30 mouse cellular contexts compared by ENCODE assay signal in the genomic region with DNA sequence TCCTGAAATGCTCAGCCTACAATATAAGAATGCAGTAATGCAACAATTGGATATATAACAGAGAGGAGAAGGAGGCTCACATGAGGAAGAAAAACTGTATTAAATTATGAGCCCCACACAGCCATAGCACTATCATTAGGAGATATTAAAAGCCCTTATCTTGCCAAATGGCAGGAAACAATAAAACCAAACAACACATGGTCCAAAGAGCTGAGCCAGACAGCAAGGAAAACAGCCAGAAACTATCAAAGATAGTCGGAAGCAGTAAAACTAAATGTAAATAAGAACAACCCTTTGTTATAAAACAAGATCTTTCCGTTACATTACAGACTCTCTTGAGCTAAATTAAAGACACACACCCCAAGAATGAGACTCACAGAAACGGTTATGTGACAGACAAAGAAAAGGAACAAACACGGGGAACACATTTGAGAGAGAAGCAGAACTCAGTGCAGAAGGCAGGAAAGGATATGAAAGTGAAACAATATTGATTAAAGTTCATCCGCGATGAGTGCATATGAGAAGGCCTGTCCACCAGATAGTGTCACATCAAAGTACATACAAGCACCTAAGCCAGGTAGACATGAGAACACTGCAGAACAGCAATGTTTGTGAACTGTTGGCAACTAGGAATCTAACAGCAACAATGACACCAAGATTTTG.
DNase-seq lines count a peak whose midpoint lies in the region; ATAC-seq and TF ChIP-seq lines count a peak whose summit lies in the region.
"Had no signal": no experiment of that assay in that cellular context is flagged by ENCODE, and none has a peak within 500 bp of the region (broad histone marks: within the 10 kb centered on the region; RNA-seq: fewer than 3 reads in every experiment).

No protein-coding gene starts in this region.

- TF ChIP-seq POLR2A in limb, embryonic 14.5 days (IDR thresholded peaks at IDR 0.05; ENCODE audit: borderline replicate concordance, extremely low read depth, insufficient read depth, insufficient read length) = no peak

- no peak; the same call in 1 of the 2 replicates for ATAC-seq in limb, embryonic 14.5 days (ENCODE audit: low FRiP score, low read depth)
- no peak for ATAC-seq in midbrain, embryonic 11.5 days (ENCODE audit: low FRiP score)
- ATAC-seq in midbrain, embryonic 14.5 days (ENCODE audit: low FRiP score, low TSS enrichment) = no peak
- peak; percentile 73 for ATAC-seq in megakaryocyte, adult 5-6 weeks (ENCODE audit: poor library complexity, severe bottlenecking)
- ATAC-seq: activated CD4-positive, CD25-positive, alpha-beta regulatory T cell, adult 4 months; forebrain, embryonic 13.5 days; midbrain, embryonic 15.5 days had no signal

- intact Hi-C loops in left cerebral cortex, adult 2 months (cut with DNase I) = no loop called here
- intact Hi-C loops in left cerebral cortex, postnatal 4 days (cut with DNase I) = no loop called here

- H3K4me3 ChIP-seq in limb, embryonic 14.5 days (replicated peaks; ENCODE audit: low read length) = no peak overlapping the region
- no peak overlapping the region for H3K4me3 ChIP-seq in limb, embryonic 10.5 days
- H3K4me3 ChIP-seq in midbrain, embryonic 11.5 days (ENCODE audit: low read depth, low read length) = no peak overlapping the region
- no peak overlapping the region for H3K4me3 ChIP-seq in midbrain, embryonic 14.5 days (replicated peaks; ENCODE audit: low read depth, low read length)
- no peak overlapping the region for H3K4me3 ChIP-seq in left cerebral cortex, adult 2 months
- H3K4me3 ChIP-seq: forebrain, embryonic 13.5 days; hindbrain, embryonic 13.5 days; layer of hippocampus, adult 2 months; midbrain, embryonic 15.5 days; neural tube, embryonic 15.5 days had no signal

- peaks cover 16% of the 10 kb centered on the region for H3K36me3 ChIP-seq in limb, embryonic 14.5 days (ENCODE audit: control insufficient read depth, insufficient read depth, low read length)
- H3K36me3 ChIP-seq in limb, embryonic 10.5 days = no peaks in the 10 kb centered on the region
- no peaks in the 10 kb centered on the region for H3K36me3 ChIP-seq in midbrain, embryonic 11.5 days (ENCODE audit: control insufficient read depth, insufficient read depth, low read length)
- H3K36me3 ChIP-seq in midbrain, embryonic 14.5 days (ENCODE audit: control insufficient read depth, insufficient read depth, low read length) = no peaks in the 10 kb centered on the region
- H3K36me3 ChIP-seq: midbrain, embryonic 15.5 days had no signal

- H3K27me3 ChIP-seq in limb, embryonic 14.5 days (ENCODE audit: control insufficient read depth, insufficient read depth, low read length) = no peaks in the 10 kb centered on the region
- H3K27me3 ChIP-seq in limb, embryonic 10.5 days (ENCODE audit: low read depth, poor library complexity, severe bottlenecking) = no peaks in the 10 kb centered on the region
- no peaks in the 10 kb centered on the region for H3K27me3 ChIP-seq in midbrain, embryonic 11.5 days (ENCODE audit: control insufficient read depth, insufficient read depth, low read length)
- H3K27me3 ChIP-seq in midbrain, embryonic 14.5 days (ENCODE audit: control insufficient read depth, insufficient read depth, low read length) = no peaks in the 10 kb centered on the region
- H3K27me3 ChIP-seq: CH12.LX; forebrain, embryonic 13.5 days; hindbrain, embryonic 13.5 days; midbrain, embryonic 15.5 days; neural tube, embryonic 15.5 days had no signal

- H3K4me2 ChIP-seq in limb, embryonic 14.5 days (replicated peaks; ENCODE audit: low read depth, low read length, severe bottlenecking) = no peak overlapping the region
- no peak overlapping the region for H3K4me2 ChIP-seq in midbrain, embryonic 11.5 days
- H3K4me2 ChIP-seq in midbrain, embryonic 14.5 days (ENCODE audit: low read length) = no peak overlapping the region
- H3K4me2 ChIP-seq: forebrain, embryonic 13.5 days; heart, embryonic 11.5 days; hindbrain, embryonic 13.5 days; midbrain, embryonic 15.5 days; neural tube, embryonic 15.5 days had no signal

- no peaks in the 10 kb centered on the region for H3K4me1 ChIP-seq in limb, embryonic 14.5 days (ENCODE audit: control insufficient read depth, insufficient read depth, low read length)
- no peaks in the 10 kb centered on the region for H3K4me1 ChIP-seq in limb, embryonic 10.5 days
- H3K4me1 ChIP-seq in midbrain, embryonic 11.5 days (ENCODE audit: control insufficient read depth, insufficient read depth, low read length) = no peaks in the 10 kb centered on the region
- H3K4me1 ChIP-seq in midbrain, embryonic 14.5 days (ENCODE audit: control insufficient read depth, insufficient read depth, low read length) = no peaks in the 10 kb centered on the region
- H3K4me1 ChIP-seq: forebrain, embryonic 13.5 days; hindbrain, embryonic 13.5 days; midbrain, embryonic 15.5 days had no signal

- H3K9ac ChIP-seq in limb, embryonic 14.5 days (ENCODE audit: low read depth, low read length, severe bottlenecking) = no peak overlapping the region
- H3K9ac ChIP-seq in midbrain, embryonic 11.5 days (ENCODE audit: low read length) = no peak overlapping the region
- H3K9ac ChIP-seq in midbrain, embryonic 14.5 days (replicated peaks; ENCODE audit: low read length) = no peak overlapping the region
- H3K9ac ChIP-seq: forebrain, embryonic 13.5 days; hindbrain, embryonic 13.5 days; midbrain, embryonic 15.5 days; neural tube, embryonic 15.5 days had no signal

- no peaks in the 10 kb centered on the region for H3K9me3 ChIP-seq in limb, embryonic 14.5 days (ENCODE audit: control insufficient read depth, low read length)
- no peaks in the 10 kb centered on the region for H3K9me3 ChIP-seq in limb, embryonic 10.5 days (replicated peaks)
- no peaks in the 10 kb centered on the region for H3K9me3 ChIP-seq in midbrain, embryonic 11.5 days (ENCODE audit: control insufficient read depth, low read length)
- H3K9me3 ChIP-seq in midbrain, embryonic 14.5 days (ENCODE audit: control insufficient read depth, low read length) = no peaks in the 10 kb centered on the region
- H3K9me3 ChIP-seq: forebrain, embryonic 13.5 days; hindbrain, embryonic 13.5 days; midbrain, embryonic 15.5 days; neural tube, embryonic 15.5 days had no signal

- WGBS in limb, embryonic 14.5 days = 60% methylated on average over 6 of the region's 6 CpGs
- WGBS in limb, embryonic 10.5 days = 81% methylated on average over 6 of the region's 6 CpGs
- 90% methylated on average over 6 of the region's 6 CpGs for WGBS in midbrain, embryonic 11.5 days
- 86% methylated on average over 6 of the region's 6 CpGs for WGBS in midbrain, embryonic 14.5 days

- no peak for TF ChIP-seq CTCF in left cerebral cortex, adult 2 months (IDR thresholded peaks at IDR 0.05)

- no peak overlapping the region for H3K27ac ChIP-seq in limb, embryonic 14.5 days (replicated peaks; ENCODE audit: low read depth, low read length)
- H3K27ac ChIP-seq in limb, embryonic 10.5 days = no peak overlapping the region
- no peak overlapping the region for H3K27ac ChIP-seq in midbrain, embryonic 11.5 days (ENCODE audit: low read depth, low read length)
- no peak overlapping the region for H3K27ac ChIP-seq in midbrain, embryonic 14.5 days (replicated peaks; ENCODE audit: low read depth, low read length)
- no peak overlapping the region for H3K27ac ChIP-seq in left cerebral cortex, adult 2 months
- H3K27ac ChIP-seq: forebrain, embryonic 13.5 days; hindbrain, embryonic 13.5 days; layer of hippocampus, adult 2 months; midbrain, embryonic 15.5 days; neural tube, embryonic 15.5 days; stomach, postnatal 0 days had no signal

- DNase-seq in limb, embryonic 14.5 days (ENCODE audit: low spot score) = peak; percentile 29
- no peak for DNase-seq in limb, embryonic 10.5 days (ENCODE audit: low spot score)
- DNase-seq in midbrain, embryonic 11.5 days (ENCODE audit: low spot score, missing footprints) = peak; percentile 61
- no peak for DNase-seq in midbrain, embryonic 14.5 days
- no peak for DNase-seq in left cerebral cortex, adult 2 months (ENCODE audit: extremely low spot score in 1 of 2, low spot score in 2 of 2)
- DNase-seq in left cerebral cortex, postnatal 4 days = no peak
- DNase-seq: adrenal gland, adult 2 months; cerebellum, adult 2 months; cerebellum, postnatal 25 days; gastrocnemius, postnatal 14 days; heart, postnatal 4 days; kidney, adult 11 months; kidney, postnatal 14 days; liver; lung, postnatal 10 days; retina, postnatal 1 day; right cerebral cortex, postnatal 14 days; spleen, adult 18-20 months; thymus, adult 18-20 months; thymus, postnatal 25 days had no signal

Comparison
In these comparisons a context has a peak if more than half of its experiments do, and no peak if none do; other contexts are left out.
1. DNase-seq: peak in limb, embryonic 14.5 days (single experiment) and midbrain, embryonic 11.5 days (single experiment); none in limb, embryonic 10.5 days (single experiment), midbrain, embryonic 14.5 days (single experiment), left cerebral cortex, adult 2 months (0 of 2) and left cerebral cortex, postnatal 4 days (single experiment).